Mouse (Mus musculus): ENCODE measurements around the gene Zbtb20. TPM values are rescaled to one million over a fixed set of nuclear protein-coding genes. Genes with fewer than 3 reads are reported as not detected.
A peak's percentile ranks its signal among the peaks of the same experiment; 100 is the strongest.

Gene Zbtb20
- total RNA-seq, 1 experiment from 2014 or later = 46.6 TPM

GRCm38 (mm10) chr16:43631758-43632157 is 756.1 kb downstream of the Zbtb20 start:
- ATAC-seq (ENCODE audit: extremely low read depth, insufficient number of reproducible peaks, low FRiP score, poor library complexity, severe bottlenecking) = no peak

- ATAC-seq (ENCODE audit: extremely low read depth, insufficient number of reproducible peaks, low FRiP score, poor library complexity, severe bottlenecking) = no peak
Measured at GRCm38 (mm10) chr16:43634037-43634436, 758.4 kb downstream of the Zbtb20 start.

GRCm38 (mm10) chr16:43637241-43637640 is 761.6 kb downstream of the Zbtb20 start:
- no peak for ATAC-seq (ENCODE audit: extremely low read depth, insufficient number of reproducible peaks, low FRiP score, poor library complexity, severe bottlenecking)

- ATAC-seq (ENCODE audit: extremely low read depth, insufficient number of reproducible peaks, low FRiP score, poor library complexity, severe bottlenecking) = no peak
Measured at GRCm38 (mm10) chr16:43638406-43639049, 762.8 kb downstream of the Zbtb20 start.

DNA sequence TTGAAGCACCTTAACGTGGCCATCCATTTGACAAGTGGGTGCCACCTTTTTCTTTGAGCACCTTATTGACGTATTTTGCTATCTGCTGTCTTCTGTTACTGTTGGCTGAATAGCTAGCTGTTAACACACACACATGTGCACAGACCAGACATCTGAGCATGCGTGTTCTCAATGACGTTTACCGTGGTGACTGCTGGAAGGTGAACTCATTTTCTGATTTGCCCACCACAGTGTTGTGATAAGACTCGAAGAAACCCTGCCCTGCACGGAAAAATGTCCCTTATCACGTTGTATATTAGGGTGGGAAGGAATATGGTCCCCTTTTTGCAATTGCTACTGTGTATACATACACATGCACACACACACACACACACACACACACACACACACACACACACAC is 765.5 kb downstream of the Zbtb20 start:
- ATAC-seq (ENCODE audit: extremely low read depth, insufficient number of reproducible peaks, low FRiP score, poor library complexity, severe bottlenecking) = no peak

- no peak for ATAC-seq (ENCODE audit: extremely low read depth, insufficient number of reproducible peaks, low FRiP score, poor library complexity, severe bottlenecking)
Measured at GRCm38 (mm10) chr16:43645879-43646278, 770.2 kb downstream of the Zbtb20 start.

GRCm38 (mm10) chr16:43646943-43647342 is 771.3 kb downstream of the Zbtb20 start:
- ATAC-seq (ENCODE audit: extremely low read depth, insufficient number of reproducible peaks, low FRiP score, poor library complexity, severe bottlenecking) = no peak

DNA sequence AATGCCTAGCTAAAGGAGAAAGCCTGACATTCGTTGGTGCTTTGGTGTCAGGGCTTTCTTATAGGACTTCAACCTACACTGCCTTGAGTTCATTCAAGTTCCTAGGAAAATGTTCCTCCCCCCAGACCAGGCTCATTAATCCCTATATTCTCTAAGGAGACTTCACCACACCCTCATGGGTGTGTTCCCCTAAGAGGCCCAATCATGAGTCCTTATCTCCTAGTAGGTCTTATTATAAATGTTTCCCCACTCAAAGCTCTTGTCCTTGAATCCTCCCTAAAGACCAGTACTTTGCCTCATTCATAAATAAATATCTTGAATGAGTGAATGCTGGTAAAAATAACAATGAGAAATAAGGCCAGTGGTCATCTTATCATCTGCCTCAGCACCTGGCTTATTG is 772.0 kb downstream of the Zbtb20 start:
- ATAC-seq (ENCODE audit: extremely low read depth, insufficient number of reproducible peaks, low FRiP score, poor library complexity, severe bottlenecking) = no peak

GRCm38 (mm10) chr16:43650355-43651080 is 774.8 kb downstream of the Zbtb20 start:
- ATAC-seq (ENCODE audit: extremely low read depth, insufficient number of reproducible peaks, low FRiP score, poor library complexity, severe bottlenecking) = no peak

DNA sequence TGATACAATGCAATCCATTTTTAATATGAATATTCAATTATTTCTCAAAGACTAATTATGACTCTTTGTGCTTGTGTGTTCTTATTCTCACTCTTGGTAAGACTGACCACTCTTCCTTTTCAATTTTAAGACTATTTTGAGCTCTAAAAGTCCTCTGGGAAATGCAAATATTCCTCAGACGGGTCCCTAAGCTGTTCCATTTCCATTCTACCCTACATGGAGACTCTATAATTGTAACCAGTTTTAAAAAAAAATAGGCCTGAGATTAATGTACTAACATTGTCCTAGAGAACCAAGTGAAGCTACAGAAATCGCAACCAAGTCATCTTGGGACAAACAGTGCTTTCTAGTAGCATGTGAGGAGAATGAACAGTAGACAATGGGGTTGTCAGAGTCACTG is 777.6 kb downstream of the Zbtb20 start:
- ATAC-seq (ENCODE audit: extremely low read depth, insufficient number of reproducible peaks, low FRiP score, poor library complexity, severe bottlenecking) = no peak

GRCm38 (mm10) chr16:43654269-43654668 is 778.6 kb downstream of the Zbtb20 start:
- ATAC-seq (ENCODE audit: extremely low read depth, insufficient number of reproducible peaks, low FRiP score, poor library complexity, severe bottlenecking) = no peak

DNA sequence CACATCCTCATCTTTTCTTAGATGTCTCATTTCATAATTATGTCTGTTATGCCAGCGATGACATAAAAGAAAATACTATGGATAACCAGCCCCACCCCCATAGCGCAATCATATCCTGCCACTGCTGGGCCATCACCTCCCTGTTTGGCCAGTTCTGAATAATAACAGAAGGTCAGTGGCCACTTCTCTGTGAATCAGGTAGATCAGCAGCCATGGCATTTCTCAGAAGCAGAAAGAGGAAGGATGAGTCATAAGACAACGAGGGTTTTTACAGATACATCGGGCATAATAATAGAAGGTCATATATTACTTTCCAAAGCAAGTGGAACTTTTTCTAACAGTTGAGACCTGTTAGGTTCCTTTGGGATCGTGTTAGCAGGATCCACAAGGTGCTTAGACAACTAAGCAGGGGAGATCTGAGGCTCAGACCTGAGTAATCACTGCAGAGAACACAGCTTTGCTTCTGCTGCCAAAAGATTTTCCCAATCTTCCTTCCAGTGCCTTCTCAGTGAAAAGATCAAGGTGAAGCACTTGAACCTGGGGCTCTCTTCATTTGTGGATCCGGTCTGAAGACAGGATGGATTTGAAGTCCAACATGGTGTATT is 779.6 kb downstream of the Zbtb20 start:
- ATAC-seq (ENCODE audit: extremely low read depth, insufficient number of reproducible peaks, low FRiP score, poor library complexity, severe bottlenecking) = peak; percentile 62; the same call in 1 of the 2 replicates

DNA sequence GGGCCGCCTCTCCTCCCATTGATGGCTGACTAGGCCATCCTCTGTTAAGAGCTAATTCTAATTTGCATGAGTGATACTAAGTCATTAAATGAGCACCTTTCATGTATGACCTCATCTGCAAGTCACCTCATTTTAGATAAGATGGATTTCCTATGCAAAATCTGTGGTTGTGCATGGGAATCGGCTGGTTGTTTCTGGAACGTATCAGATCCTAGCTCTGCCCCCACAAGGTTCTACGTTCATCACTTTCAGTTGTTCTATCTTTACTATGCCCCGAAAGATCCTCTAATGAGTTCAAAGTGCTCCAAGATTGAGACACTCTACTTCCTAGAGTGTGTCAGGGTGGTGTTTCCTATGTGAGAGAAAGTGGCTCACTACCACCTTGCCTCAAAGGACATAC is 785.9 kb downstream of the Zbtb20 start:
- ATAC-seq (ENCODE audit: extremely low read depth, insufficient number of reproducible peaks, low FRiP score, poor library complexity, severe bottlenecking) = no peak

- no peak for ATAC-seq (ENCODE audit: extremely low read depth, insufficient number of reproducible peaks, low FRiP score, poor library complexity, severe bottlenecking)
Measured at GRCm38 (mm10) chr16:43662124-43663004, 786.7 kb downstream of the Zbtb20 start.

- ATAC-seq (ENCODE audit: extremely low read depth, insufficient number of reproducible peaks, low FRiP score, poor library complexity, severe bottlenecking) = peak; percentile 29; the same call in 1 of the 2 replicates
Measured at GRCm38 (mm10) chr16:43663978-43664579, 788.4 kb downstream of the Zbtb20 start, which contains the start of gene Tigit. Gene Tigit, minus strand, starts transcription at chr16:43664146.

- ATAC-seq (ENCODE audit: extremely low read depth, insufficient number of reproducible peaks, low FRiP score, poor library complexity, severe bottlenecking) = no peak
Measured at GRCm38 (mm10) chr16:43664861-43665260, 789.2 kb downstream of the Zbtb20 start.

GRCm38 (mm10) chr16:43668294-43668693 is 792.6 kb downstream of the Zbtb20 start:
- ATAC-seq (ENCODE audit: extremely low read depth, insufficient number of reproducible peaks, low FRiP score, poor library complexity, severe bottlenecking) = no peak

DNA sequence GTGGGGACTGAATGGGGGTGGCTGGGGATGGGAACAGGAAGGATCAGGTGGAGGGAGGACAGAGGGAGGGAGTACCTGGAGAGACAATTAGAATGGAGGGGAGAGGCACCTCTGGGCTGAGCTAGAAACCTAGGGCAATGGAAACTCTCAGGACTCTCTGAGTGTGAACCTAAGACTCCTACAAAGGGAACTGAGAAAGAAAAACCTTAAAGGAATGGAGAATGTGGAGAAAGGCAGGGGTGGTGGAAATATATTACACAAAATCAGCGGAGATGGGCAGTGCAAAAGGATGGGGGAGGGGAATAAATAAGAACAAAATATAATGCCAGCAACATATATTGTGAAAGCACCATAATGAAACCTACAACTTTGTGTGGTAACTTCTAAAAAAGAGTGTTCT is 796.3 kb downstream of the Zbtb20 start:
- no peak for ATAC-seq (ENCODE audit: extremely low read depth, insufficient number of reproducible peaks, low FRiP score, poor library complexity, severe bottlenecking)

- no peak for ATAC-seq (ENCODE audit: extremely low read depth, insufficient number of reproducible peaks, low FRiP score, poor library complexity, severe bottlenecking)
Measured at GRCm38 (mm10) chr16:43672697-43673096, 797.0 kb downstream of the Zbtb20 start.

All from neutrophil, adult 5-6 weeks (primary cell).